Mouse (Mus musculus) small intestine, adult 2 months (tissue): ENCODE results near the gene Krt7. TPM values are rescaled to one million over a fixed set of nuclear protein-coding genes. Genes with fewer than 3 reads are reported as not detected.

Experiments used
- H3K27ac ChIP-seq: fragments of 200-500 bp; 2 replicates; pipeline ENCODE4 v1.5.1; 2012; ENCODE audit warnings: low read depth, low read length, control low read depth, inconsistent platforms; ENCODE audit not compliant: insufficient read depth
- H3K27me3 ChIP-seq: fragments of 200-500 bp; 2 replicates; pipeline ENCODE4 v1.6.1; 2012; ENCODE audit warnings: mild to moderate bottlenecking, moderate library complexity, low read length, inconsistent platforms; ENCODE audit not compliant: control insufficient read depth, insufficient read depth
- H3K36me3 ChIP-seq: fragments of 200-500 bp; 2 replicates; pipeline ENCODE4 v1.6.1; 2012; ENCODE audit warnings: mild to moderate bottlenecking, low read length, control low read depth, inconsistent platforms; ENCODE audit not compliant: control insufficient read depth, insufficient read depth
- H3K4me1 ChIP-seq: fragments of 200-500 bp; 2 replicates; pipeline ENCODE4 v1.6.1; 2012; ENCODE audit warnings: low read length, inconsistent platforms, mixed read lengths; ENCODE audit not compliant: control insufficient read depth, insufficient read depth, insufficient read length
- H3K4me3 ChIP-seq: fragments of 200-500 bp; 2 replicates; pipeline ENCODE4 v1.5.1; 2012; ENCODE audit warnings: low read depth, mild to moderate bottlenecking, control low read depth, inconsistent platforms, low read length, moderate library complexity
- CTCF ChIP-seq: fragments of 200-500 bp; IDR thresholded peaks from 2 replicates; pipeline ENCODE4 v1.5.1; 2012; ENCODE audit warnings: low read depth, mild to moderate bottlenecking, control low read depth, inconsistent platforms, low read length, moderate library complexity, mixed read lengths; ENCODE audit not compliant: insufficient replicate concordance, insufficient read length; ENCODE audit errors: extremely low read depth
- POLR2A ChIP-seq: fragments of 200-500 bp; IDR thresholded peaks from 2 replicates; pipeline ENCODE4 v1.6.1; 2012; ENCODE audit warnings: low read depth, mild to moderate bottlenecking, control low read depth, inconsistent platforms, low read length, moderate library complexity
- WGBS: fragments of 180-500 bp; shearing (Covaris S2); methylation state at CpG from one replicate; pipeline ENCODE4 v1.1.7; 2018; 5-methylcytosine and 5-hydroxymethylcytosine counted together
- polyA plus RNA-seq: library from polyadenylated mRNA; depleted of rRNA; stranded (reverse); fragments of >200 nt; gene quantifications from 2 replicates; pipeline ENCODE4 v1.2.3, GENCODE M21; 2012; rRNA removed

The Krt7 gene
- 35.1 and 43.1 TPM in 2 replicates for polyA plus RNA-seq

DNA sequence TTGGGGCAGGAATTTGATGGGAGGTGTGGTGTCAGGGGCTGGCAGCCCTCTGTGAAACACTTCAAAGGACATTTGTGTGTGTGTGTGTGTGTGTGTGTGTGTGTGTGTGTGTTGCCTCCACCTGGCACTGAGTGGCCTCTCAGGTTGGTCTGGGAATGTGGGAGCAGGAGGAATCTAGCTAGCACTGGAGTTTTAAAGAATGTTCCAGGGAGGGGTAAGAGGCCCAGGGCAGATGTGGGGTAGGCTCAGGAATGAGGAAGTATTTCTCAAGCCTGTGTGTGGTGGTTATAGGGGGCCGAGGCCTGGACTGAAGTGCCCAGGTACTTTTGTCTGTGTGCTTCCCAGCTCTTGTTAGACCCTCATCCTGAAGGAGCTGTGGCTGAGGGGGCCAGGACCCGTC, at the start of gene Krt7:
TSS of gene Krt7 (plus strand) at position 269 of the 400 bp plus-strand sequence.
- peak within 1 kb of the TSS; percentile 74 for H3K4me3 ChIP-seq
- no peaks in the 10 kb centered on the region for H3K27me3 ChIP-seq
- TF ChIP-seq POLR2A: no peak
- TF ChIP-seq CTCF: no peak
- 24% methylated on average over 2 of the region's 2 CpGs for WGBS
- H3K4me1 ChIP-seq: peaks cover 27% of the 10 kb centered on the region
- peak within 1 kb of the TSS; percentile 25 for H3K27ac ChIP-seq
- no peaks in the 10 kb centered on the region for H3K36me3 ChIP-seq

DNA sequence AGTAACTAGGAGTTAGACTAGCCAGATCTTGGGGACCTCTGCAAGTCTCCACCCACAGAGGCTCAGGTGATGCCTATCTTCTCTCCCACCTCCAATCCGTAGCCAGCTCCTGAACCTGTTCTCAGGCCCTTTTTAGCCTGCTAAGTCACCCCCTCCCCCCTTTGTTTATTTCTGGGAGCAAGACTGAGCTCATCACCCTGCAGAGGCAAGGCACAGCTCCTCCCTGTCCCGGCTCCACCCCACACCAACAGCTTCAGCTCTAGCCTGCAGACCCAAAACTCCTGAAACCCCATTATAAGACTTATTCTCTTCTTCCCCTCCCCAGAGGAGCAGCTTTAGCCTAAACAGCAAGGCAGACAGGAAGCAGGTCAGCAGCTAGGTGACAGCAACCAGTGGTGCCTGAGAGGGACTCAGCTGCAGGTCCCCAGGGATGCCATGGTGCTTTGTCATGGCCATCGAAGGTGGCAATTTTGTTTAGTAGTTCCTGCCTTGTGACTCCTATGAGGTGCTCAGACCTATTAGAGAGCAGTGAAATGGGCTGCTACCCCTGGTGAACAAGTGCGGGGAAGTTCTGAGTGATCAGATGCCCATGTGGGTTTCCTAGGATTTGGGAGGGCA, 48.3 kb upstream of the Krt7 start:
- H3K4me1 ChIP-seq: peaks cover 18% of the 10 kb centered on the region
- H3K27me3 ChIP-seq: no peaks in the 10 kb centered on the region
- no peaks in the 10 kb centered on the region for H3K36me3 ChIP-seq
- no peak for TF ChIP-seq CTCF
- TF ChIP-seq POLR2A: no peak
- H3K27ac ChIP-seq: no peak overlapping the region
- WGBS: 75% methylated on average over 4 of the region's 4 CpGs
- no peak overlapping the region for H3K4me3 ChIP-seq

GRCm38 (mm10) chr15:101363933-101364332, 46.9 kb upstream of the Krt7 start:
- TF ChIP-seq POLR2A (no peak), CTCF (no peak)
- H3K4me3 ChIP-seq: no peak overlapping the region
- WGBS: 54% methylated on average over 6 of the region's 6 CpGs
- no peaks in the 10 kb centered on the region for H3K27me3 ChIP-seq
- no peaks in the 10 kb centered on the region for H3K36me3 ChIP-seq
- H3K27ac ChIP-seq: no peak overlapping the region
- H3K4me1 ChIP-seq: peaks cover 18% of the 10 kb centered on the region

DNA sequence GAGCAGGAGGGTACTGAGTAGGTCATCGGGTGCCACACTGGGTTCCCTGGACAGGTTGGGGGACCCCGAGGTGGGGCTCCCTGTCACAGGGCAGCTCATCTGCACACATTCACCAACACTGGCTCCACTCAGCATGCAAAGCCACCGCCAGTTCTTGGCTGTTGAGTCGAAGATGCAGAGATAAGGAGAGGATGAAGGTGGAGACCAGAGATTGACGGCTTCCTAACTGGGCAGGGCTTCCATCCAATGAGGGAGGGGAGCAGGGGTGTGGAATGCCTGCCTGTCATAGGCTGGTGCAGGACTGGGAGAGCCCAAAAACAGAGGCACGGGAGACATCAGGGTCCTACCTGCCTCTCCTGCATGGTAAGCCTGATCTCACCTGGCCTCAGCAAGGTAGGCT, 46.4 kb upstream of the Krt7 start:
- Histone ChIP-seq H3K27me3 (no peaks in the 10 kb centered on the region), H3K4me1 (peaks cover 18% of the 10 kb centered on the region), H3K36me3 (no peaks in the 10 kb centered on the region), H3K27ac (no peak overlapping the region), H3K4me3 (no peak overlapping the region)
- whole genome bisulfite sequencing: 36% methylated on average over 6 of the region's 6 CpGs
- TF ChIP-seq CTCF: no peak
- no peak for TF ChIP-seq POLR2A

GRCm38 (mm10) chr15:101364891-101365671, 45.8 kb upstream of the Krt7 start:
- Histone ChIP-seq H3K27ac (no peak overlapping the region), H3K27me3 (no peaks in the 10 kb centered on the region), H3K4me1 (peaks cover 23% of the 10 kb centered on the region), H3K36me3 (no peaks in the 10 kb centered on the region), H3K4me3 (no peak overlapping the region)
- TF ChIP-seq POLR2A (no peak), CTCF (no peak)
- 49% methylated on average over 7 of the region's 7 CpGs for WGBS

DNA sequence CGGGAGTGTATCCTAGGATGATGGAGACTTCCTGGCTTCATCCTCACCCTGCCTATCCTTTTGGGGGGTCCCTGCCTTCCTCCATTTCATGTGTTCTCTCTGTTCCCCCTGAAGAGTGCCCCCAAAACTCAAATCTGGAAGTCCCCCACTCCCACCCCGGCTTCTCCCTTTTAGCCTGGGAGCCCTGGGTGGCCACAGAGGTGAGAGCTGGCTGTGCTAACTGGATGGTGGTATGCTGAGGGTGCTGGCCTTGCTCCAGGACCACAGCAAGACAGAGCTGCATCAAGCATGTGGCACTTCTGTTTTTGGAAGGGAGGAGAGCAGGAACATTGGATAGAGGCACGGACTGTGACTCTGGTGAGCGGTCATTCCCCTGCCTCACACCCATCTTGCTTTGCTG, 45.1 kb upstream of the Krt7 start:
- 72% methylated on average over 4 of the region's 4 CpGs for WGBS
- Histone ChIP-seq H3K36me3 (no peaks in the 10 kb centered on the region), H3K4me1 (peaks cover 24% of the 10 kb centered on the region), H3K4me3 (no peak overlapping the region), H3K27me3 (no peaks in the 10 kb centered on the region), H3K27ac (no peak overlapping the region)
- no peak for TF ChIP-seq POLR2A
- TF ChIP-seq CTCF: no peak

- TF ChIP-seq POLR2A: no peak
- no peak for TF ChIP-seq CTCF
- no peak overlapping the region for H3K4me3 ChIP-seq
- peaks cover 26% of the 10 kb centered on the region for H3K4me1 ChIP-seq
- H3K36me3 ChIP-seq: no peaks in the 10 kb centered on the region
- H3K27me3 ChIP-seq: no peaks in the 10 kb centered on the region
- no peak overlapping the region for H3K27ac ChIP-seq
- whole genome bisulfite sequencing: 36% methylated on average over 3 of the region's 3 CpGs
Measured at GRCm38 (mm10) chr15:101366482-101366881, 44.4 kb upstream of the Krt7 start.

DNA sequence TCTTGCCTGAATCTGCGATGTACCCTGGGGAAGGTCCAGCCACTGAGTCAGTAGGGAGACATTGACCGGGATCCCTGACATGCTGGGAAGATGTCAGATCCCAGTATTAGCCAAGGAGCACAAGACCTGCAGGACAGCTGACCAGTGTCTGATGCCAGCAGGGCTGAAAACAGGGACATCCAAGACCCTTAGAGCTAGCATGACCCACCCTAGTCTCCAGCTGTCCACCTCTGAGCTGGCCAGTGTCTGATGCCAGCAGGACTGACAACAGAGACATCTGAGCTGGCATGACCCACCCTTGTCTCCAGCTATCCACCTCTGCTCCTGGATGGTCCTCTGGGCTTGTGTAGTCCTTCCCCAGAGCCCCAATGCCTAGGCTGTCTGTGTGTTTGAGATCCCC, 43.9 kb upstream of the Krt7 start:
- peaks cover 29% of the 10 kb centered on the region for H3K4me1 ChIP-seq
- H3K27me3 ChIP-seq: no peaks in the 10 kb centered on the region
- no peak overlapping the region for H3K27ac ChIP-seq
- no peak overlapping the region for H3K4me3 ChIP-seq
- WGBS: 78% methylated on average over 2 of the region's 2 CpGs
- TF ChIP-seq POLR2A (no peak), CTCF (no peak)
- no peaks in the 10 kb centered on the region for H3K36me3 ChIP-seq
